Mouse (Mus musculus) liver, embryonic 14.5 days (tissue): Measurements from ENCODE around the gene Cuedc1. TPM values are rescaled to one million over a fixed set of nuclear protein-coding genes. Genes with fewer than 3 reads are reported as not detected.

Experiments used
- ATAC-seq: fragments of 200-750 bp; cut with Nextera tagmentation; 2 replicates; pipeline ENCODE4 v1.8.0; 2017; ENCODE audit warnings: moderate number of reproducible peaks, mild to moderate bottlenecking, moderate library complexity; ENCODE audit not compliant: insufficient read depth
- DNase-seq, 3 experiments: peaks; one replicate each; pipeline ENCODE4 v3.0.0-alpha.2; 2012 to 2013; ENCODE audit warnings: low read depth in 3 of 3, low spot score in 3 of 3
- H3K27ac ChIP-seq: fragments of 300-500 bp; sonication (generic); 2 replicates; pipeline ENCODE4 v1.5.1; 2014; ENCODE audit warnings: moderate library complexity, mild to moderate bottlenecking, control low read depth, inconsistent platforms
- H3K27me3 ChIP-seq: fragments of 300-500 bp; sonication (generic); 2 replicates; pipeline ENCODE4 v1.6.1; 2014; ENCODE audit warnings: mild to moderate bottlenecking, low read length, moderate library complexity; ENCODE audit not compliant: control insufficient read depth, insufficient read depth
- H3K36me3 ChIP-seq: fragments of 300-500 bp; sonication (generic); replicated peaks from 2 replicates; pipeline ENCODE4 v1.6.1; 2014; ENCODE audit warnings: low read depth; ENCODE audit not compliant: control insufficient read depth, insufficient read depth
- H3K4me1 ChIP-seq, 2 experiments: fragments of 200-500 bp in 1 of 2; fragments of 300-500 bp in 1 of 2; sonication (generic) in 1 of 2; replicated peaks; 2 replicates each; pipeline ENCODE4 v1.6.1; 2012 to 2014; ENCODE audit warnings: antibody characterized with exemption in 1 of 2, inconsistent platforms in 1 of 2, low read length in 1 of 2; ENCODE audit not compliant: control insufficient read depth in 2 of 2, insufficient read depth in 2 of 2
- H3K4me2 ChIP-seq: fragments of 300-500 bp; sonication (generic); 2 replicates; pipeline ENCODE4 v1.6.1; 2014; ENCODE audit warnings: low read depth, mild to moderate bottlenecking, control low read depth, moderate library complexity
- H3K4me3 ChIP-seq, 2 experiments: fragments of 200-500 bp in 1 of 2; fragments of 300-500 bp in 1 of 2; sonication (generic) in 1 of 2; 2 replicates each; pipeline ENCODE4 v1.5.1; 2012 to 2014; ENCODE audit warnings: low read depth in 2 of 2, low read length in 2 of 2, mild to moderate bottlenecking in 2 of 2, control low read depth in 1 of 2, inconsistent platforms in 1 of 2, moderate library complexity in 1 of 2; ENCODE audit not compliant: insufficient read depth in 1 of 2
- H3K9ac ChIP-seq: fragments of 300-500 bp; sonication (generic); replicated peaks from 2 replicates; pipeline ENCODE4 v1.6.1; 2014; ENCODE audit warnings: mild to moderate bottlenecking, control low read depth, moderate library complexity
- H3K9me3 ChIP-seq: fragments of 300-500 bp; sonication (generic); 2 replicates; pipeline ENCODE4 v1.6.1; 2016; ENCODE audit warnings: low read length, mixed read lengths; ENCODE audit not compliant: control insufficient read depth
- CTCF ChIP-seq: IDR thresholded peaks from 2 replicates; pipeline ENCODE4 v1.5.1; 2016; ENCODE audit warnings: antibody characterized with exemption, low read depth, control low read depth
- EP300 ChIP-seq: IDR thresholded peaks from 2 replicates; pipeline ENCODE4 v1.6.1; 2016; ENCODE audit warnings: antibody characterized with exemption, low read depth
- WGBS: fragments of 180-500 bp; shearing (Covaris S2); extraction: QIAGEN DNeasy Blood & Tissue Kit; methylation state at CpG from one replicate; pipeline ENCODE4 v1.1.7; 2014; ENCODE audit not compliant: insufficient replicate concordance; 5-methylcytosine and 5-hydroxymethylcytosine counted together
- polyA plus RNA-seq, 2 experiments: library from polyadenylated mRNA; depleted of rRNA in 1 of 2; stranded (reverse) in 1 of 2; unstranded in 1 of 2; fragments of >200 nt; fragmentation: Nextera tagmentation in 1 of 2; extraction: Ambion mirVana in 1 of 2; gene quantifications; 2 replicates each; pipeline versions ENCODE4 v1.2.1 to v1.2.3; 2012 to 2014

Gene Cuedc1
- polyA plus RNA-seq, 2 experiments, result 0.36 to 0.96 TPM

DNA sequence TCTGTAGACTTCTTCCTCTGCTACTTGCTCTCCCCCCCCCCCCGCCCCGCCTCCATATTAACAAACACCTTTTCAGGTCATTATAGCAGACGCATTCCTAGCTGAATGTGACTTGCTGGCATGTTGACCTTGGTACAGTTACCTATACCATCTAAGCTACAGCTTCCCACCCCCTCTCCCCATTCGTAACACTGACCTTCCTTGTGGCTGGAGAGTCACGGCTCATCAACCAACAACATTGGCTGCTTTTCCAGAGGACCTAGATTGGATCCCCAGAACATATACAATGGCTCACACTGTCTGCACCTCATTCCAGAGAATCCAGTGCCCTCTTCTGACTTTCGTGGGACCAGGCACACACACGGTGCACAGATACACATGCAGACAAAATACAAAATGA is 27.6 kb downstream of the Cuedc1 start:
- Histone ChIP-seq H3K27ac (no peak overlapping the region), H3K4me3 (no peak overlapping the region), H3K4me1 (peaks cover 0 to 3% of the 10 kb centered on the region in 2 experiments; a peak in 1 of 4 replicates), H3K27me3 (no peaks in the 10 kb centered on the region), H3K9ac (no peak overlapping the region), H3K36me3 (no peaks in the 10 kb centered on the region), H3K4me2 (no peak overlapping the region), H3K9me3 (no peaks in the 10 kb centered on the region)
- TF ChIP-seq EP300, result no peak
- TF ChIP-seq CTCF, result no peak
- 64% methylated on average over 6 of the region's 7 CpGs for WGBS
- ATAC-seq (no peak), DNase-seq (no peak)

DNA sequence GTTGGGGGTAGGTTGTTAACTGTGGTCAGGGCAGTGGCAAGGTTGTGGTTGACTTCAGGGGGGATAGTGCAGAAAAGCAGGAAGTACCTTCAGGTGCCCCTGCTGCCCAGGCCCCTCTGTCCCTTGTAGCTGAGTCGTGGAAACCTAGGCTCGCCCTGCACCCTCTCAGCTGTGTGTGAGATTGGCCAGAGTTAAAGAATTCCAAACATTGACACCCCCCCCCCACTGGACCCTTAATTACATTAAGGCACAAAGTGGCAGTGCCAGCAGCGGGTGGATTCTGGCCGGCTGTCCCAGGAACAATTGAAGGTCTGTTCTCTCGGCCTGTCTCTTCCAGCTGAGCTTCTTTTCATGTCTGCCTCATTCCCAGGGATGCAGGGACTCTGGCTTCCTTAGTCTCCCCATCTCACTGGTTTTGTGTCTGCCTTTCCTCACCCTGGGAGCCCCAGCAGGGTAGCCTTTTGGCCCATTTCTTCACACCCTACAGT is 28.5 kb downstream of the Cuedc1 start:
- DNase-seq (no peak), ATAC-seq (no peak)
- no peak for TF ChIP-seq CTCF
- TF ChIP-seq EP300, result no peak
- Histone ChIP-seq H3K36me3 (no peaks in the 10 kb centered on the region), H3K9ac (no peak overlapping the region), H3K4me3 (no peak overlapping the region), H3K27me3 (no peaks in the 10 kb centered on the region), H3K27ac (no peak overlapping the region), H3K4me1 (peaks cover 0 to 3% of the 10 kb centered on the region in 2 experiments; a peak in 1 of 4 replicates), H3K4me2 (no peak overlapping the region), H3K9me3 (no peaks in the 10 kb centered on the region)
- 38% methylated on average over 5 of the region's 5 CpGs for WGBS

- DNase-seq, result no peak
- Histone ChIP-seq H3K27me3 (no peaks in the 10 kb centered on the region), H3K36me3 (no peaks in the 10 kb centered on the region), H3K9ac (no peak overlapping the region), H3K4me3 (no peak overlapping the region), H3K27ac (no peak overlapping the region), H3K9me3 (no peaks in the 10 kb centered on the region), H3K4me1 (peaks cover 0 to 8% of the 10 kb centered on the region in 2 experiments; a peak in 1 of 4 replicates), H3K4me2 (no peak overlapping the region)
- TF ChIP-seq CTCF, result no peak
- no peak for TF ChIP-seq EP300
- WGBS, result 73% methylated on average over 9 of the region's 9 CpGs
- no peak for ATAC-seq
Measured at GRCm38 (mm10) chr11:88128461-88128860, 30.6 kb downstream of the Cuedc1 start.

GRCm38 (mm10) chr11:88129281-88129680 is 31.4 kb downstream of the Cuedc1 start:
- H3K36me3 ChIP-seq, result no peaks in the 10 kb centered on the region
- no peak for TF ChIP-seq EP300
- no peak for TF ChIP-seq CTCF
- no peak overlapping the region for H3K4me2 ChIP-seq
- H3K4me1 ChIP-seq, result peaks cover 0 to 8% of the 10 kb centered on the region in 2 experiments; a peak in 1 of 4 replicates
- DNase-seq, result no peak
- no peak overlapping the region for H3K9ac ChIP-seq
- H3K9me3 ChIP-seq, result no peaks in the 10 kb centered on the region
- 67% methylated on average over 3 of the region's 3 CpGs for WGBS
- H3K4me3 ChIP-seq, result no peak overlapping the region
- no peaks in the 10 kb centered on the region for H3K27me3 ChIP-seq
- H3K27ac ChIP-seq, result no peak overlapping the region
- ATAC-seq, result no peak

GRCm38 (mm10) chr11:88129935-88130334 is 32.1 kb downstream of the Cuedc1 start:
- Histone ChIP-seq H3K27me3 (no peaks in the 10 kb centered on the region), H3K36me3 (no peaks in the 10 kb centered on the region), H3K27ac (no peak overlapping the region), H3K4me3 (no peak overlapping the region), H3K9me3 (no peaks in the 10 kb centered on the region), H3K4me1 (peaks cover 0 to 8% of the 10 kb centered on the region in 2 experiments; a peak in 1 of 4 replicates), H3K4me2 (no peak overlapping the region), H3K9ac (no peak overlapping the region)
- DNase-seq (no peak), ATAC-seq (no peak)
- 78% methylated on average over 10 of the region's 10 CpGs for WGBS
- TF ChIP-seq EP300 (no peak), CTCF (no peak)
